Mouse (Mus musculus) hindbrain, embryonic 16.5 days (tissue): ENCODE measurements at regions not wholly inside any gene's neighbourhood (a gene's known extent, or its start where the extent isn't known, plus 50 kb on each side); places are given as distances from the start of the nearest gene placed in this dataset.
A peak's percentile ranks its signal among the peaks of the same experiment; 100 is the strongest.

Source experiments
- ATAC-seq: fragments of 200-750 bp; cut with Nextera tagmentation; 2 replicates; pipeline ENCODE4 v1.8.0; 2017; ENCODE audit warnings: moderate TSS enrichment, moderate library complexity
- H3K27ac ChIP-seq: fragments of 300-500 bp; sonication (generic); 2 replicates; pipeline ENCODE4 v1.5.1; 2014; ENCODE audit warnings: low read depth, mild to moderate bottlenecking, control low read depth, low read length, moderate library complexity
- H3K27me3 ChIP-seq: fragments of 300-500 bp; sonication (generic); replicated peaks from 2 replicates; pipeline ENCODE4 v1.6.1; 2014; ENCODE audit warnings: low read length; ENCODE audit not compliant: control insufficient read depth, insufficient read depth
- H3K36me3 ChIP-seq: fragments of 300-500 bp; sonication (generic); 2 replicates; pipeline ENCODE4 v1.6.1; 2014; ENCODE audit warnings: mild to moderate bottlenecking, low read length, moderate library complexity, mixed read lengths; ENCODE audit not compliant: control insufficient read depth, insufficient read depth
- H3K4me1 ChIP-seq: fragments of 300-500 bp; sonication (generic); 2 replicates; pipeline ENCODE4 v1.6.1; 2014; ENCODE audit warnings: low read depth, low read length; ENCODE audit not compliant: control insufficient read depth, insufficient read depth
- H3K4me2 ChIP-seq: fragments of 300-500 bp; sonication (generic); 2 replicates; pipeline ENCODE4 v1.6.1; 2014; ENCODE audit warnings: mild to moderate bottlenecking, low read length, control low read depth, moderate library complexity
- H3K4me3 ChIP-seq: fragments of 300-500 bp; sonication (generic); 2 replicates; pipeline ENCODE4 v1.5.1; 2014; ENCODE audit warnings: mild to moderate bottlenecking, low read length, control low read depth, moderate library complexity
- H3K9ac ChIP-seq: fragments of 300-500 bp; sonication (generic); 2 replicates; pipeline ENCODE4 v1.6.1; 2014; ENCODE audit warnings: low read depth, mild to moderate bottlenecking, control low read depth, low read length, moderate library complexity
- H3K9me3 ChIP-seq: fragments of 300-500 bp; sonication (generic); 2 replicates; pipeline ENCODE4 v1.6.1; 2014; ENCODE audit warnings: mild to moderate bottlenecking, low read length, moderate library complexity; ENCODE audit not compliant: control insufficient read depth
- WGBS: fragments of 180-500 bp; shearing (Covaris S2); extraction: QIAGEN DNeasy Blood & Tissue Kit; methylation state at CpG from one replicate; pipeline ENCODE4 v1.1.7; 2014; 5-methylcytosine and 5-hydroxymethylcytosine counted together

DNA sequence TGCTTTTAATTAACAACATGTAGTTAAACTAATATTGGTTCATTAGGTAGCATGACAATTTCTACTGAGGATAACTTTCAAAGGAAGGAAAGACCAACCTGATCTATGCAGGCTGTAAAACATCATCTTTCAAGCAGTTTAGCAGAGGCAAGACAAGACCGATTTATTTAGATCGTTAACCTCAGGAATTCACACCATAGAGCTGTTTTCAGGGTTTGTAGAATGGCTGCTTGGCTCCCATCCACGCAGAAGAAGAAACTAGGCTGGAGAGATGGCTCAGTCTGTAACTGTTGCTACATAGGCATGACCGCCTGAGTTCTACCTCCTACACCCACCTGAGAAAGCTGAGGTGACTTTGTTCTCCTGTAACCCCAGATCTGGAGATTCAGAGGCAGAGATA is 353.6 kb downstream of the Nucb2 start:
- no peaks in the 10 kb centered on the region for H3K4me1 ChIP-seq
- no peaks in the 10 kb centered on the region for H3K27me3 ChIP-seq
- WGBS = 84% methylated on average over 4 of the region's 4 CpGs
- no peak overlapping the region for H3K4me2 ChIP-seq
- H3K27ac ChIP-seq = no peak overlapping the region
- no peak for ATAC-seq
- H3K9ac ChIP-seq = no peak overlapping the region
- H3K36me3 ChIP-seq = no peaks in the 10 kb centered on the region
- H3K9me3 ChIP-seq = no peaks in the 10 kb centered on the region
- H3K4me3 ChIP-seq = no peak overlapping the region

DNA sequence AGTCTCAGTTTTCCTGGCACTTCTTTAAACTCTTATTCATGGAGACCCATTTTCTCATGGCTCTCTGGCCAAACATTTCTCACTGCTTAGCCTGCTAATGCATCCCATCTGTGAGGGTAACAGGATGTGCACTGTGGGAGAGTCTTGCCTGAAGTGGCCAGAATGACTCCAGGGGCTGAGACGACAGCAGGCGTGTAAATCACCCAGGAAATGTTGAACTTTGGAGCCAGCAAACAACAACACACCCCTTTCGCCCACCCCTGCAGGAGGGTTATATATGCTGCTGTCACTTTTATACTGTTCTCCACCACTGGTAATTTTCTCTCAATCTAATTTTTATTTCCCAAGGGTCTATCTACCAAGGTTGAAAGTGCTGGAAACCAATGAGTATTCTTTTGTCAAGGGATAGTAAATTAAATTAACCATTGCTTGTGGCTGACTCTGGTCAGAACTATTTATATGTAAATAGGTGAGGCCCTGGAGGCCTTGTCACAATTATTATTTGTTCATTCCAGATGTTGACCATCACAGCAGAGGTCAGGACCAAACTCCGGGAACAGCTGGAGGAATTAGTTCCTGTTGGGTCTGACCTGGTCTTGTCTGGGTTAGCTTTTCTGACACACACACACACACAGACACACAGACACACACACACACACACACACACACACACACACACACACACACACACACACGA is 378.2 kb downstream of the Nucb2 start:
- 36% methylated on average over 5 of the region's 5 CpGs for WGBS
- H3K9me3 ChIP-seq = no peaks in the 10 kb centered on the region
- no peaks in the 10 kb centered on the region for H3K4me1 ChIP-seq
- H3K4me3 ChIP-seq = no peak overlapping the region
- H3K9ac ChIP-seq = no peak overlapping the region
- no peaks in the 10 kb centered on the region for H3K36me3 ChIP-seq
- no peak for ATAC-seq
- H3K27me3 ChIP-seq = no peaks in the 10 kb centered on the region
- no peak overlapping the region for H3K27ac ChIP-seq
- no peak overlapping the region for H3K4me2 ChIP-seq

DNA sequence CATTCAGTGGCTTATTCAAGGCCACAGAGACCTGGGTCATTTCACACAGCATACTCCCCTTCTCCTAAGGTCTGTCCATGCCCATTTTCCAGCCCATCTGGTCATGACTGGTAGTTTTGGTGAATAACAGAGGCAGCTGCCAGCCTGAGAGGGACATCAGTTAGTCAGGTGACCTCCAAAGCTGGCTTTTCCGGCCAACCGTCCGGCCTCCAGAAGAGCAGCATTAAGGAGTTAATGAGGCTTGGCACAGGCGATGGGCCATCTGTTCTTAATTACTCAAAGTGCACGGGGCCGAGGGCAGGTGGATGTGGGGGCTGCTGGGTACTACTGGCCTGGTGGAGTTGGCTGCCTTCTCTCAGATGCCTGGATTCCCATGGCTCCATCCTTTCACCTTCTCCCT is 389.7 kb downstream of the Nucb2 start:
- H3K9me3 ChIP-seq = no peaks in the 10 kb centered on the region
- ATAC-seq = peak; percentile 86
- H3K4me1 ChIP-seq = no peaks in the 10 kb centered on the region
- H3K27ac ChIP-seq = no peak overlapping the region
- no peaks in the 10 kb centered on the region for H3K27me3 ChIP-seq
- H3K36me3 ChIP-seq = no peaks in the 10 kb centered on the region
- no peak overlapping the region for H3K4me2 ChIP-seq
- no peak overlapping the region for H3K9ac ChIP-seq
- H3K4me3 ChIP-seq = no peak overlapping the region
- WGBS = 35% methylated on average over 6 of the region's 6 CpGs

DNA sequence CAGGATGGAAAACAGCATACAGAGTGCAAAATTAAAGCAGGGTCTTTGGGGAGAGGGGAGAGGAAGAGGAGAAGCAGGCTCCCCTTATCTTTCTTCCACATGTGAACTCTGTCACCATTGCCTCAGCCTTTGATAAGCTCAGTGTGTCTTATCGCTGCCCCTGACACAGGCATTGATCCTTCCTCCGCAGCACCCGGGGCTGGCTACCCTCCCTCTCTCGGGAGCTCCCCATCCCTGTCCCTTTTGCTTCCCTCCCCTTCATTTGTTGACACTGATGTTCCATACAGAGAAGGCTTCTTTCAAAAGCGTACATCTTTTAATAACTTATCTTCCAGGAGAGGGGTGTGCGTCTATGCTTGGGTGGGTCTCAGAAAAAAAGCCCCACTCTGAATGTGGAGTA is 411.6 kb downstream of the Nucb2 start:
- WGBS = 39% methylated on average over 6 of the region's 6 CpGs
- H3K9me3 ChIP-seq = no peaks in the 10 kb centered on the region
- no peak overlapping the region for H3K4me3 ChIP-seq
- H3K36me3 ChIP-seq = no peaks in the 10 kb centered on the region
- H3K27ac ChIP-seq = no peak overlapping the region
- H3K4me1 ChIP-seq = no peaks in the 10 kb centered on the region
- no peaks in the 10 kb centered on the region for H3K27me3 ChIP-seq
- no peak overlapping the region for H3K9ac ChIP-seq
- no peak overlapping the region for H3K4me2 ChIP-seq
- ATAC-seq = peak; percentile 20; the same call in 1 of the 2 replicates

DNA sequence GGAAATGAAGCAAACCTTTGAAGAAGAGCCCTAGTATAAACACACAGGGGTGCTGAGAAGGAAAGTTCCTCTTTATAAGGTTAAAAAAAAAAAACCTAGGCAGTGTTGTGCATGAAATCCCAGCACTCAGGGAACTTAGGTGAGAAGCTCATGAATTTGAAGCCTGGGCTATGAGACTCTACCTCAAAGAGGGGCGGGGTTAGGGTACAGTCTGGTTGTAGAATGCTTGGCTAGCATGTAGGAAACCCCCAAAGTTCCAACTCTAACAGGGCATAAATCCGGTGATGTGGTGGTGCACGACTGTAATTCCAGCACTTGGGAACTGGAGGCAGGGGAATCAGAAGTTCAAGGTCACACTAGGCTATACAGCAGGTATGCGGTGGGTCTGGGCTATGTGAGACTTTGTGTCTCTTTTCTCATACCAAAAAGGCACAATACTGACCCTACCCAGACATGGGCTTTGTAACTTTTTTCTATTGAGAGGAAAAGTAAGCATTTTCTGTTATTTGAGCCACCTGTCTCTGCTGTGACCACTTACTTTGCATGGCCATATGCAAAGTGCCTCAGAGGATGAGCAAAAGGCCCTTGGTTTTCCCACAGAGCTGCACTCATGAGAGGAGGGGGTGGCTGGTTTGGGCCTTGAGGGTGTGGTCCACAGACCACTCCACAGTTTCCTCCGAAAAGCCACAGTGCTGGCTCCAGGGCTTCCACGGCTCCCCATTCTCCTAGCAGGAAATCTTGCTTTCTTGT is 413.9 kb downstream of the Nucb2 start:
- ATAC-seq = no peak
- no peak overlapping the region for H3K4me3 ChIP-seq
- no peaks in the 10 kb centered on the region for H3K27me3 ChIP-seq
- H3K4me1 ChIP-seq = no peaks in the 10 kb centered on the region
- H3K36me3 ChIP-seq = no peaks in the 10 kb centered on the region
- H3K9me3 ChIP-seq = no peaks in the 10 kb centered on the region
- 93% methylated on average over 6 of the region's 6 CpGs for WGBS
- H3K9ac ChIP-seq = no peak overlapping the region
- no peak overlapping the region for H3K27ac ChIP-seq
- H3K4me2 ChIP-seq = no peak overlapping the region

DNA sequence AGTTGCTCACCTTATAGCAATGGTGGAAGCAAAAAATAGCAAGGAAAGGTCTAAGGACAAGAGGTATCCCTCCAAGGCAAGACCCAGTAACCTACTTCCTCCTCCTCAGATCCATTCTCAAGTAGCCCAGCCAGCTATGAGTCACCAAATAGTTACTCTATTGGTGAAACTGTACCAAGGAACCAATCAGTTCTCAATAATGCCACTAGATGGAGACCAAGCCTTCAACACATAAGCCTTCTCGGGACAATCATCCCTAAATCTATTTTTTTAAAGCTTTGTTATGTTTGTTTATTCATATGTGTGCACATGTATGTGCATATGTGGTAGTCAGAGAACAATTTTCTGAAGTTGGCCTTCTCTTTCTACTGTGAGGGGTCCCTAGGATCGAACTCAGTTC is 434.3 kb upstream of the Xylt1 start:
- Histone ChIP-seq H3K27ac (no peak overlapping the region), H3K27me3 (no peaks in the 10 kb centered on the region), H3K4me2 (no peak overlapping the region), H3K9ac (no peak overlapping the region), H3K36me3 (no peaks in the 10 kb centered on the region), H3K4me3 (no peak overlapping the region), H3K9me3 (no peaks in the 10 kb centered on the region), H3K4me1 (no peaks in the 10 kb centered on the region)
- WGBS = 86% methylated on average over 2 of the region's 2 CpGs
- no peak for ATAC-seq

DNA sequence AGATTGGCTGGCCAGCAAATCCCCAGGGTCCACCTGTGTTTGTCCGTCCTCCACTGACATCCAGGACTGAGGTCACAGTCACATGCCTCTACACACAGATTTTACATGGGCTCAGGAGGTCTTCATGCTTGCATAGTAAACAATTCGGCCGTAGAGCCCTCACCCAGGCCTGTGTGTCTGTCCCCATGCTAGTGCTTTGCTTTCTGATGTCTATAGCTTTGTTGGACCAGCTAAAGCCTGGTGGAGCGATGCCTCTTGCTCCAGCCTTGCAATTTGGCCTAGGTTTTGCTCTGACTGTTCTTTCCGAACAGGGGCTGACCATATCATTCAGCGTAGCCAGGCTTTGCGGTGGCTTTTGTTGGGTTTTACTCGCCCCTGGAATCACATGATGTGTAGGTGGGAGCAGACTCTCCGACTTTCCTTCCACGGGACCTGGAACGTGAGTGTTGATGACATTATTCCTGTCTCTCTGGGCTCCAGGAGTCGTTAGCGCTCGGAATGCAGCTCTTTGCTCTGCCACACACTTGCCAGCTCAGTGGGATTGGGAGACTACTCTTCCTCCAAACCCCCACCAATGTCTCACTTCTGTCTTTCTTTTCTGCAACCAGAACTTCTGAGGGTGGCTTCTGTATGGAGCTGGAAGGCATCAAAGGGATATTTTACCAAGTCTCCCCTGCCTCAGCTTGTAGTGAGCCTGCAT is 421.4 kb upstream of the Xylt1 start:
- H3K27ac ChIP-seq = no peak overlapping the region
- no peaks in the 10 kb centered on the region for H3K9me3 ChIP-seq
- no peaks in the 10 kb centered on the region for H3K27me3 ChIP-seq
- no peak overlapping the region for H3K9ac ChIP-seq
- H3K4me2 ChIP-seq = no peak overlapping the region
- whole genome bisulfite sequencing = 84% methylated on average over 14 of the region's 14 CpGs
- no peak for ATAC-seq
- H3K4me1 ChIP-seq = no peaks in the 10 kb centered on the region
- H3K36me3 ChIP-seq = no peaks in the 10 kb centered on the region
- H3K4me3 ChIP-seq = no peak overlapping the region

DNA sequence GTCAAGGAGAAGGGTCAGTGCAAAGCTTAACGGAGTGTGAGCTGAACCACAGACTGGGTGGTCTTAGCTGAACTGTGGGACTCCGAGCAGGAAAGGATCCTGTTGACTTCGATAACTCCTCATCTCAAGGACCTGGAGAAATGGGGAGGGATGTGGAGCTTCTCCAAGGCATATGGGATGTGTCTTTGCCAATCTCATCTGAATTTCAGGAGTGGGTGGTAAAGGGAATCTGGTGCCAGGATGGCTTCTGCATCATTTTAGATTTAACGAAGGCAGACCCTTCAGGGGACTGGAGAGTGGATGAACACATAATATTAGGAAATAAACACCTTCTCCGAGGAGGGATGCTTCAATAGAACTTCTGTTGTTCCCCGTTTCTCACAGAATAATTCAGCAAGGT is 416.9 kb upstream of the Xylt1 start:
- Histone ChIP-seq H3K9ac (no peak overlapping the region), H3K27me3 (no peaks in the 10 kb centered on the region), H3K36me3 (no peaks in the 10 kb centered on the region), H3K27ac (no peak overlapping the region), H3K4me1 (no peaks in the 10 kb centered on the region), H3K9me3 (no peaks in the 10 kb centered on the region), H3K4me2 (no peak overlapping the region), H3K4me3 (no peak overlapping the region)
- WGBS = 73% methylated on average over 6 of the region's 6 CpGs
- ATAC-seq = no peak

DNA sequence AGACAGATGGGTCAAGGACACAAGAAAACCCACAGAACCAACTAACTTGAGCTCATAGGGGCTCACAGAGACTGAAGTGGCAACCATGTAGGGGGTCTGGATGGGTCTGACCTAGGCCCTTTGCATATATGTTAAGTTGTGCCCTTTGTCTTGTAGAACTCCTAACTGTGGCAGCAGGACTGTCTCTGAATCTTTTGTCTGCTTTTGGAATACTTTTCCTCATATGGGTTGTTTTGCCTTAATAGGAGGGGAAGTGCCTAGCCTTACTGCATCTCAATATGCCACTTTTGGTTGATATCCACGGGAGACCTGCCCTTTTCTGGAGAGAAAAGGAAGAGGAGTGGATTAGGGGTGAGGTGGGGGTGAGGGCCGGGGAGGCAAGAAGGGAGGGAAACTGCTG is 389.4 kb upstream of the Xylt1 start:
- Histone ChIP-seq H3K9ac (no peak overlapping the region), H3K4me1 (no peaks in the 10 kb centered on the region), H3K9me3 (no peaks in the 10 kb centered on the region), H3K4me3 (no peak overlapping the region), H3K4me2 (no peak overlapping the region), H3K36me3 (no peaks in the 10 kb centered on the region), H3K27me3 (no peaks in the 10 kb centered on the region), H3K27ac (no peak overlapping the region)
- 59% methylated on average over 2 of the region's 2 CpGs for WGBS
- ATAC-seq = no peak
